Mouse (Mus musculus) liver, embryonic 14.5 days (tissue): ENCODE measurements around the gene Stac2. TPM values are rescaled to one million over a fixed set of nuclear protein-coding genes. Genes with fewer than 3 reads are reported as not detected.

Source experiments
- ATAC-seq: fragments of 200-750 bp; cut with Nextera tagmentation; 2 replicates; pipeline ENCODE4 v1.8.0; 2017; ENCODE audit warnings: moderate number of reproducible peaks, mild to moderate bottlenecking, moderate library complexity; ENCODE audit not compliant: insufficient read depth
- DNase-seq, 3 experiments: peaks; one replicate each; pipeline ENCODE4 v3.0.0-alpha.2; 2012 to 2013; ENCODE audit warnings: low read depth in 3 of 3, low spot score in 3 of 3
- H3K27ac ChIP-seq: fragments of 300-500 bp; sonication (generic); 2 replicates; pipeline ENCODE4 v1.5.1; 2014; ENCODE audit warnings: moderate library complexity, mild to moderate bottlenecking, control low read depth, inconsistent platforms
- H3K27me3 ChIP-seq: fragments of 300-500 bp; sonication (generic); 2 replicates; pipeline ENCODE4 v1.6.1; 2014; ENCODE audit warnings: mild to moderate bottlenecking, low read length, moderate library complexity; ENCODE audit not compliant: control insufficient read depth, insufficient read depth
- H3K36me3 ChIP-seq: fragments of 300-500 bp; sonication (generic); replicated peaks from 2 replicates; pipeline ENCODE4 v1.6.1; 2014; ENCODE audit warnings: low read depth; ENCODE audit not compliant: control insufficient read depth, insufficient read depth
- H3K4me1 ChIP-seq, 2 experiments: fragments of 200-500 bp in 1 of 2; fragments of 300-500 bp in 1 of 2; sonication (generic) in 1 of 2; replicated peaks; 2 replicates each; pipeline ENCODE4 v1.6.1; 2012 to 2014; ENCODE audit warnings: antibody characterized with exemption in 1 of 2, inconsistent platforms in 1 of 2, low read length in 1 of 2; ENCODE audit not compliant: control insufficient read depth in 2 of 2, insufficient read depth in 2 of 2
- H3K4me2 ChIP-seq: fragments of 300-500 bp; sonication (generic); 2 replicates; pipeline ENCODE4 v1.6.1; 2014; ENCODE audit warnings: low read depth, mild to moderate bottlenecking, control low read depth, moderate library complexity
- H3K4me3 ChIP-seq, 2 experiments: fragments of 200-500 bp in 1 of 2; fragments of 300-500 bp in 1 of 2; sonication (generic) in 1 of 2; 2 replicates each; pipeline ENCODE4 v1.5.1; 2012 to 2014; ENCODE audit warnings: low read depth in 2 of 2, low read length in 2 of 2, mild to moderate bottlenecking in 2 of 2, control low read depth in 1 of 2, inconsistent platforms in 1 of 2, moderate library complexity in 1 of 2; ENCODE audit not compliant: insufficient read depth in 1 of 2
- H3K9ac ChIP-seq: fragments of 300-500 bp; sonication (generic); replicated peaks from 2 replicates; pipeline ENCODE4 v1.6.1; 2014; ENCODE audit warnings: mild to moderate bottlenecking, control low read depth, moderate library complexity
- H3K9me3 ChIP-seq: fragments of 300-500 bp; sonication (generic); 2 replicates; pipeline ENCODE4 v1.6.1; 2016; ENCODE audit warnings: low read length, mixed read lengths; ENCODE audit not compliant: control insufficient read depth
- CTCF ChIP-seq: IDR thresholded peaks from 2 replicates; pipeline ENCODE4 v1.5.1; 2016; ENCODE audit warnings: antibody characterized with exemption, low read depth, control low read depth
- EP300 ChIP-seq: IDR thresholded peaks from 2 replicates; pipeline ENCODE4 v1.6.1; 2016; ENCODE audit warnings: antibody characterized with exemption, low read depth
- WGBS: fragments of 180-500 bp; shearing (Covaris S2); extraction: QIAGEN DNeasy Blood & Tissue Kit; methylation state at CpG from one replicate; pipeline ENCODE4 v1.1.7; 2014; ENCODE audit not compliant: insufficient replicate concordance; 5-methylcytosine and 5-hydroxymethylcytosine counted together
- polyA plus RNA-seq, 2 experiments: library from polyadenylated mRNA; depleted of rRNA in 1 of 2; stranded (reverse) in 1 of 2; unstranded in 1 of 2; fragments of >200 nt; fragmentation: Nextera tagmentation in 1 of 2; extraction: Ambion mirVana in 1 of 2; gene quantifications; 2 replicates each; pipeline versions ENCODE4 v1.2.1 to v1.2.3; 2012 to 2014

The Stac2 gene
- polyA plus RNA-seq, 2 experiments, result not detected

DNA sequence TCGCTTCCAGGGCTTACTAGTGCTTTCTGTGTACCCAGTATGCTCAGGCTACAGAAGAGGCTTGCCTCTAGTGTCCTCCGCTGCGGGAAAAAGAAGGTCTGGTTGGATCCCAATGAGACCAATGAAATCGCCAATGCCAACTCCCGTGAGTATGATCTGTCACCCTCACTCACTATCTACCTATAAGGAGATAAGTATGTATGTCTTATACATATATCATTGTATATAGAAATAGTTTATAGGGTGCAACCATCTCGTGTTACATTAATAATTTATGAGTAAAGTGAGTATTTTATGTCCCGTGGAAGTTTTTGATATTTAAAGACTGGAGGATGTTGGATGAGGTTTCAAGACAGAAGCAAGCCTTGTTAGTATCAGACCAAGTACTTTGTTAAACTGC, 25.5 kb downstream of the Stac2 start:
- DNase-seq (no peak), ATAC-seq (no peak)
- H3K4me2 ChIP-seq, result peak overlapping the region; percentile 80
- peaks cover 35% of the 10 kb centered on the region for H3K36me3 ChIP-seq
- peaks cover 3% of the 10 kb centered on the region; the same call in 1 of the 2 replicates for H3K27me3 ChIP-seq
- peak overlapping the region; percentile 81 to 83 for H3K4me3 ChIP-seq
- 9% methylated on average over 7 of the region's 7 CpGs for WGBS
- peak overlapping the region; percentile 88 for H3K9ac ChIP-seq
- H3K9me3 ChIP-seq, result no peaks in the 10 kb centered on the region
- H3K27ac ChIP-seq, result peak overlapping the region; percentile 16
- TF ChIP-seq CTCF (no peak), EP300 (no peak)
- H3K4me1 ChIP-seq, result peaks cover 6 to 7% of the 10 kb centered on the region in 2 experiments

DNA sequence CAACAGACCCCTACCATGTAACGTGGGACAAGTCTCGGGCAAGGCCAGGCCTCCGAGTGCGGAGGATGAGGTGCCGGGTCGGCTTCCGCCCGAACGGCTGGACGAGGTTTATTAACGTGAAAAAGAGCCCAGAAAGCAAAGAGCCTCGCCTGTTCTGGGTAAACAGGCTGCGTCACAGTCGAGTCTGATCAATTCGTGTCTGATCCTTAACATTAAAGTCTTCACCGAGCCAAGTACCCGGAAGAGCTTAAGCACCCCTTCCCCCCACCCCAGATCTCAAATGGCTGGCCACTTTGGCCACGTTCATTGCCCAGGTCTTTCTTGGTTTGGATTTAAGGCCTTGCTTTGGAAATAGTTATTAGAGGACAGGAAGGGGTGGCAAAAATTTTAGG, 26.0 kb downstream of the Stac2 start:
- WGBS, result 0% methylated on average over 18 of the region's 18 CpGs
- peak overlapping the region; percentile 80 for H3K4me2 ChIP-seq
- H3K9me3 ChIP-seq, result no peaks in the 10 kb centered on the region
- H3K4me1 ChIP-seq, result peaks cover 6 to 7% of the 10 kb centered on the region in 2 experiments
- TF ChIP-seq EP300, result no peak
- TF ChIP-seq CTCF, result no peak
- peak overlapping the region; percentile 16 for H3K27ac ChIP-seq
- peak overlapping the region; percentile 88 for H3K9ac ChIP-seq
- peaks cover 3% of the 10 kb centered on the region; the same call in 1 of the 2 replicates for H3K27me3 ChIP-seq
- ATAC-seq (no peak), DNase-seq (no peak)
- peaks cover 35% of the 10 kb centered on the region for H3K36me3 ChIP-seq
- H3K4me3 ChIP-seq, result peak overlapping the region; percentile 81 to 83

DNA sequence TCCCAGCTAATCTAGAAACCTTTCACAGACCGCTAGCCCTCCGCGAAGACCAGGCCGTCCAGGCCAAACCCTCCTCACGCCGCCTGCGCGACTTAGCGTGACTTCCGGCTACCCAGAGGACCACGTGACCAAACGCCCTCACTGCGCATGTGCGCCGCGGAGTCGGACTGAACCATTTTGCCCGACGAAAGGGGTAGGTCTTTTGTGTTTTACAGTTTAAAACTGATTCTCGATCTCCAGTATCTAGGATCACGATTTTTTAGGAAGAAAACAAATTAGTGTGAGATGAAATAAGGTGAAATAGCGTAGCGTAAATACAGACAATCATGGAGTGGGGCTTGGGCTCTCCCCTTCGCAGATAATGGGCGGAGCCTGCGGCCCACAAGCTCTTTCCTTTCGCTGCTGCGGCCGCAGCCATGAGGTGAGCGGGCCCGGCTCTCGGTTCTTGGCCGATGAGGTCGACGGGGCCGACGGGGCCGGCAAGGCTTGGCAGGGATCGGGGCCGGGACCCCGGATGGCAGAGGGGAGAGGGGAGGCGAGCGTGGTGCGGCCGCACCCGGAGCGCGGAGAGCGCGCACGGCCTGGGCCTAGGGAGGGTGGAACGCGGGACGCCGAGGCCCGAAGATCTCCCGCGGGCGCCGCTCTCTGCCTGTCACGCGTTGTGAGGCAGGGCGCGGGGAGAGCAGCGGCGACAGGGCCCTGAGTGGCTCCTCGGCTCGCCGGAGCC, 26.5 kb downstream of the Stac2 start, which contains the start of gene Rpl19:
Rpl19 (plus strand) TSS at position 141 of the 727 bp plus-strand sequence.
- Histone ChIP-seq H3K36me3 (peaks cover 35% of the 10 kb centered on the region), H3K27ac (peak within 1 kb of the TSS; percentile 38), H3K4me1 (peaks cover 6 to 7% of the 10 kb centered on the region in 2 experiments), H3K4me3 (peak within 1 kb of the TSS; percentile 81 to 83), H3K4me2 (peak within 1 kb of the TSS; percentile 80), H3K9ac (peak within 1 kb of the TSS; percentile 88), H3K27me3 (peaks cover 3% of the 10 kb centered on the region; the same call in 1 of the 2 replicates), H3K9me3 (no peaks in the 10 kb centered on the region)
- TF ChIP-seq EP300 (peak; percentile 30), CTCF (no peak)
- ATAC-seq, result peak; percentile 83
- DNase-seq, result peak; percentile 77 to 83 (median 81)
- WGBS, result under 1% methylated on average over 68 of the region's 69 CpGs

DNA sequence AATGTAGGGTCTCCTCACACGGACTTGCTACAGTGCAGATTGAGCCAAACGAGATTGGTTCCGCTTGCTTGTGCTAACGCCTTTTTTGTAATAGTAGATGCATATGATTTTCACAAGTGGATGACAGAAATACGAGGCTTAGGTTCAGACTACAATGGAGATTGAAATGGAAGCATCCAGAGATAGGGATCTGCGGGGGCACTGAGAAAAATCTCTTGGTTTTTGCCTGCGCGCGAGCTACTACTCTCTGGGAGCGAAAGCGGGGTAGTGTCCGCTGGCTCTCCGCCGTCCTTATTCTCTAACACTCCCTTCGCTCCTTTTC, 27.1 kb downstream of the Stac2 start:
- H3K9ac ChIP-seq, result peak overlapping the region; percentile 74
- DNase-seq (no peak), ATAC-seq (0 out of 2 replicates have a peak, but pooled peaks have one; percentile 3)

DNA sequence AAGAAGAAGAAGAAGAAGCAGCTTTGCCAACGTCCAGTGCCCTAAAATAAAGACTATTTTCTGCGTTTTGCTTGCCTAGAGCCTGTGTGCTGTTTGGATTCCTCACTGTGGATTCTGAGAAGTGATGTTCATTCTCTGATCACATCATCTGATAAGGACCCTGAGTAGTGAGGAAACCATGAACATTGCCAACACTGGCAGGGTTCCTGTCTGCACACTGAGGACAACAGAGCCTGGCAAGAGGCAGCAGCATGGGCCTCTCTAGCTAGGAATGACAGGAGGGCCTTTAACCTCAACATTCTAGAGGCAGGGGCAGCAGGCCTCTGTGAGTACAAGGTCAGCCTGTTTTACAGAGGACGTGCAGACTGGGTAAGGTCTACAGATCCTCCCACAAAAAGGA, 28.7 kb downstream of the Stac2 start:
- no peak overlapping the region for H3K4me2 ChIP-seq
- H3K27ac ChIP-seq, result no peak overlapping the region
- no peaks in the 10 kb centered on the region for H3K9me3 ChIP-seq
- H3K4me3 ChIP-seq, result no peak overlapping the region
- peaks cover 6 to 9% of the 10 kb centered on the region in 2 experiments for H3K4me1 ChIP-seq
- TF ChIP-seq EP300 (no peak), CTCF (no peak)
- H3K9ac ChIP-seq, result no peak overlapping the region
- peaks cover 6% of the 10 kb centered on the region; the same call in 1 of the 2 replicates for H3K27me3 ChIP-seq
- no peak for ATAC-seq
- WGBS, result 74% methylated on average over 3 of the region's 3 CpGs
- H3K36me3 ChIP-seq, result peaks cover 16% of the 10 kb centered on the region
- DNase-seq, result no peak

More for the DNA sequence above, 27.1 kb downstream of the Stac2 start:
- Histone ChIP-seq H3K27ac (peak overlapping the region; percentile 38; the same call in 1 of the 2 replicates), H3K4me3 (peak overlapping the region; percentile 81 to 83), H3K4me1 (peaks cover 6 to 9% of the 10 kb centered on the region in 2 experiments), H3K27me3 (peaks cover 3% of the 10 kb centered on the region; the same call in 1 of the 2 replicates), H3K9me3 (no peaks in the 10 kb centered on the region), H3K4me2 (peak overlapping the region; percentile 80), H3K36me3 (peaks cover 33% of the 10 kb centered on the region)
- WGBS, result 6% methylated on average over 15 of the region's 15 CpGs
- no peak for TF ChIP-seq EP300
- TF ChIP-seq CTCF, result no peak
